Mouse (Mus musculus) ovary, adult 10 weeks (tissue): ENCODE data around the gene Mrpl42. TPM values are rescaled to one million over a fixed set of nuclear protein-coding genes. Genes with fewer than 3 reads are reported as not detected.

Experiments used
- polyA plus RNA-seq: library from polyadenylated mRNA; stranded (reverse); fragments of 350-450 nt; fragmentation: Illumina TruSeq; extraction: RNeasy Lipid Tissue Mini Kit (QIAGEN cat#74804); gene quantifications from one replicate; pipeline ENCODE4 v1.2.3, GENCODE M21; 2014

Gene Mrpl42
- polyA plus RNA-seq = 152 TPM

GRCm38 (mm10) chr10:95501463-95502081 lies at the start of gene Mrpl42:
Gene Mrpl42 (minus strand): TSS chr10:95501940.

DNA sequence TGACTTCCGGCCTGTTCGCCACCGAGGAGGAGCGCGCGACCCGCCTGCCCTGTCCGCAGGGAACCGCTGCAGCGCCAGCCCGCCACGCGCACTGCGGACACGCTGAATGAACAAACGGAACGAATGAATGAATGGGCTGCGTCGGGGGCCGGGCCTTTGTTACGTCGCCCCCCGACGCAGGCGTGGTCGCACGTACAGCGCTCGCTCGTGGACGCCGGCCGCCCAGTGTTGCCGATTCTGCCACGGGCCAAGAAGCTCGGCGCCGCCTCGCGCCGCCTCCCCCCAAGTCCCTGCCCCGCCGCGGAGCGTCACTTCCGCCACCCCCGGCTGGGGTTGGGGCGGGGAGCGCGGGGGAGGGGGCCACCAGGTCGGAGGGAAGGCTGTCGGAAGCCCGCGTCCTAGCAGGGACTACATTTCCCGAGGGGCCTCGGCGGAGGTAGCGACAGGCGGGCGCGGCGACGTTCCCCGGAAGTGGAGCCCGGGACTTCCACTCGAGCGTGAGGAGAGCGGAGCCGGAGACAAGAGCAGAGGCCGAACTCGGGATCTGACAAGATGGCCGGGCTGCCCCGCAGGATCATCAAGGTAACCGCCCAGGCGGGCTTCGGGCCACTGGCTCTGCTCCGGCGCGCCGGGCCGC lies 13.0 kb upstream of the Mrpl42 start, which contains the start of gene Ube2n:
Gene Ube2n, plus strand, starts transcription at position 490 of the 637 bp plus-strand sequence.

Other genes starting within 250 kb of the Mrpl42 start
- 16.0 TPM for gene Cradd, start 177.8 kb downstream of the Mrpl42 start, polyA plus RNA-seq
- 692 TPM for gene Socs2, start 84.8 kb downstream of the Mrpl42 start, polyA plus RNA-seq
- gene Ube2n, start 13.2 kb upstream of the Mrpl42 start, polyA plus RNA-seq = 769 TPM
- gene Nudt4, start 62.2 kb upstream of the Mrpl42 start, polyA plus RNA-seq = 451 TPM
- gene Anapc15-ps, start 171.5 kb upstream of the Mrpl42 start, polyA plus RNA-seq = not detected